ENCODE assay signal across 9 mouse cellular contexts in genomic region chr2:53204373-53205274, GRCm38 (mm10). TPM values are rescaled to one million over a fixed set of nuclear protein-coding genes. Genes with fewer than 3 reads are reported as not detected.
DNase-seq lines count a peak whose midpoint lies in the region; ATAC-seq and TF ChIP-seq lines count a peak whose summit lies in the region.
"Had no signal": no experiment of that assay in that cellular context is flagged by ENCODE, and none has a peak within 500 bp of the region (broad histone marks: within the 10 kb centered on the region; RNA-seq: fewer than 3 reads in every experiment).

No protein-coding gene starts in this region.

- 0 out of 2 replicates have a peak, but pooled peaks cover 3% of the 10 kb centered on the region for H3K36me3 ChIP-seq in forebrain, postnatal 0 days (ENCODE audit: insufficient read depth)

- no peak overlapping the region for H3K9ac ChIP-seq in forebrain, postnatal 0 days
- H3K9ac ChIP-seq: embryonic facial prominence, embryonic 15.5 days; limb, embryonic 12.5 days had no signal

- TF ChIP-seq CTCF in lung, adult 2 months (IDR thresholded peaks at IDR 0.05; ENCODE audit: insufficient read depth, low read length) = 0 out of 2 replicates have a peak, but pooled peaks have one; percentile 12
- TF ChIP-seq CTCF in forebrain, postnatal 0 days (IDR thresholded peaks at IDR 0.05; ENCODE audit: low read depth) = peak; percentile 80

- H3K27ac ChIP-seq in forebrain, postnatal 0 days (ENCODE audit: low read depth, low read length) = no peak overlapping the region
- H3K27ac ChIP-seq: embryonic facial prominence, embryonic 15.5 days; limb, embryonic 12.5 days had no signal

- no peak for DNase-seq in lung, adult 2 months
- DNase-seq in lung, postnatal 10 days = no peak
- peak; percentile 43 for DNase-seq in adrenal gland, postnatal 10 days
- peak; percentile 35 for DNase-seq in forebrain, postnatal 0 days
- DNase-seq in retina, embryonic 14.5 days (ENCODE audit: low spot score) = peak; percentile 79
- no peak for DNase-seq in testis, postnatal 14 days (ENCODE audit: low spot score)
- no peak for DNase-seq in left cerebral cortex, postnatal 4 days

- H3K4me1 ChIP-seq in lung, adult 2 months (ENCODE audit: control insufficient read depth, insufficient read depth, low read length) = no peaks in the 10 kb centered on the region
- no peaks in the 10 kb centered on the region for H3K4me1 ChIP-seq in forebrain, postnatal 0 days (ENCODE audit: insufficient read depth)
- H3K4me1 ChIP-seq: embryonic facial prominence, embryonic 15.5 days; limb, embryonic 12.5 days had no signal

- peak; percentile 74 for ATAC-seq in forebrain, postnatal 0 days

- H3K4me3 ChIP-seq in lung, adult 2 months (replicated peaks; ENCODE audit: extremely low read depth, low read depth, low read length) = no peak overlapping the region
- H3K4me3 ChIP-seq in forebrain, postnatal 0 days (ENCODE audit: low read depth, low read length) = no peak overlapping the region
- H3K4me3 ChIP-seq: embryonic facial prominence, embryonic 15.5 days; limb, embryonic 12.5 days had no signal

- H3K9me3 ChIP-seq in forebrain, postnatal 0 days (ENCODE audit: low read length) = no peaks in the 10 kb centered on the region
- H3K9me3 ChIP-seq: embryonic facial prominence, embryonic 15.5 days; limb, embryonic 12.5 days had no signal

- no peaks in the 10 kb centered on the region for H3K27me3 ChIP-seq in forebrain, postnatal 0 days (ENCODE audit: insufficient read depth, low read length)
- H3K27me3 ChIP-seq: embryonic facial prominence, embryonic 15.5 days; limb, embryonic 12.5 days had no signal

- TF ChIP-seq POLR2A in lung, adult 2 months (IDR thresholded peaks at IDR 0.05; ENCODE audit: borderline replicate concordance, extremely low read depth, low read depth, low read length) = no peak

- WGBS in lung, adult 2 months = 54% methylated on average over 5 of the region's 5 CpGs
- 61% methylated on average over 5 of the region's 5 CpGs for WGBS in forebrain, postnatal 0 days

- intact Hi-C loops in left cerebral cortex, postnatal 4 days (cut with DNase I) = loop anchor here (10.0 kb wide), 1 partner anchor 1830 kb away; no protein-coding TSS in a partner anchor

- no peak overlapping the region for H3K4me2 ChIP-seq in forebrain, postnatal 0 days (ENCODE audit: low read depth)
- H3K4me2 ChIP-seq: embryonic facial prominence, embryonic 15.5 days; limb, embryonic 12.5 days had no signal

RNA-seq across cellular contexts. Expression of gene Arl6ip6, which starts 13.1 kb away (rescaled TPM):
- polyA plus RNA-seq in lung, adult 2 months (2012; rRNA removed) = 6.1 and 9.9 TPM in 2 replicates
- total RNA-seq in adrenal gland, postnatal 10 days (2021) = 10 to 100 TPM; 30.3 to 35.1 TPM
- total RNA-seq in forebrain, postnatal 0 days (2014; rRNA removed) = 24.3 and 24.6 TPM in 2 replicates
- polyA plus RNA-seq in forebrain, postnatal 0 days (2015; fragmentation: Nextera tagmentation; extraction: Ambion mirVana) = 16.0 and 20.2 TPM in 2 replicates
- total RNA-seq in left cerebral cortex, postnatal 4 days (2021) = 10 to 100 TPM; 16.4 to 17.6 TPM

RNA-seq across cellular contexts. Expression of gene Prpf40a, which starts 13.5 kb away (rescaled TPM):
- 19.9 and 21.6 TPM in 2 replicates for polyA plus RNA-seq in lung, adult 2 months (2012; rRNA removed)
- 10 to 100 TPM; 67.2 to 67.8 TPM for total RNA-seq in adrenal gland, postnatal 10 days (2021)
- total RNA-seq in forebrain, postnatal 0 days (2014; rRNA removed) = 58.0 and 64.4 TPM in 2 replicates
- polyA plus RNA-seq in forebrain, postnatal 0 days (2015; fragmentation: Nextera tagmentation; extraction: Ambion mirVana) = 90.6 and 102 TPM in 2 replicates
- total RNA-seq in left cerebral cortex, postnatal 4 days (2021) = 10 to 100 TPM; 72.2 to 75.9 TPM

Comparison
In these comparisons a context has a peak if more than half of its experiments do, and no peak if none do; other contexts are left out.
1. DNase-seq: peak in adrenal gland, postnatal 10 days (single experiment), forebrain, postnatal 0 days (single experiment) and retina, embryonic 14.5 days (single experiment); none in lung, adult 2 months (single experiment), lung, postnatal 10 days (single experiment), testis, postnatal 14 days (single experiment) and left cerebral cortex, postnatal 4 days (single experiment).